Mouse (Mus musculus): Measurements from ENCODE around the gene Gm16503.
"Not testable (repeated sequence)": the region's sequence is repeated elsewhere in the genome, so short reads cannot be mapped to it uniquely, and the experiment has no call there.

DNA sequence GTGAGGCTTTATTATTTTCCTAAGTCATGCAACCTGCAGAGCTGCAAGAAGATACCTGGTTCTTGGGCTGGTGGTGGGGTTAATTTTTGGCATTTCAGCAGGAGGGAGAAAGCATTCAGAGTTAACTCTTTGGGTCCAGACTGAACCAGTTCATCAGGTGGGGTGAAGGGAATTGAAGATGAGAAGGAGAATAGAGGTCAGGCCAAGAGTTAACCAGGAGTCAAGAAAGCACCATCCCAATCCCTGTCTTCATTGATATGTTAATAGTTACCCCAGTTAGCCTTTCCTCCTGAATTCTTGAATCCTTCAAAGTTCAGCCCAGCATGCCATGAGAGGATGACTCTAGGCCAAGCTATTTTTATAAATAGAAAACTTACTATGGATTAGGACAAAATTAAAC, 18.0 kb downstream of the Gm16503 start:
- not testable (repeated sequence) for TF ChIP-seq POU5F1 (IDR thresholded peaks at IDR 0.05; ENCODE audit: borderline replicate concordance, low read length); CTCF (conservative IDR thresholded peaks at IDR 0.05; ENCODE audit: low read length)
- peak; percentile 35; the same call in 1 of the 2 replicates for TF ChIP-seq NANOG (IDR thresholded peaks at IDR 0.05; ENCODE audit: borderline replicate concordance, low read length)

Measured in E14TG2a.4 (cell line).